Mouse (Mus musculus) CH12.LX (cell line): ENCODE data around the gene Gm37240. TPM values are rescaled to one million over a fixed set of nuclear protein-coding genes. Genes with fewer than 3 reads are reported as not detected.

Experiments
- DNase-seq: peaks from one replicate; pipeline ENCODE4 v3.0.0-alpha.2; 2013; ENCODE audit errors: extremely low read depth
- H3K27ac ChIP-seq: 2 replicates; pipeline ENCODE4 v1.5.1; 2012; ENCODE audit warnings: low read depth, mild to moderate bottlenecking, control low read depth, moderate library complexity; ENCODE audit not compliant: insufficient read depth
- H3K27me3 ChIP-seq: replicated peaks from 2 replicates; pipeline ENCODE3; 2012; ENCODE audit warnings: inconsistent platforms
- H3K36me3 ChIP-seq, 2 experiments: replicated peaks in 1 of 2; 2 replicates each; pipeline versions ENCODE3 to v1.6.1; 2012; ENCODE audit warnings: inconsistent platforms in 1 of 2, low read length in 1 of 2, mild to moderate bottlenecking in 1 of 2, mixed read lengths in 1 of 2, moderate library complexity in 1 of 2; ENCODE audit not compliant: control insufficient read depth in 1 of 2, insufficient read depth in 1 of 2
- H3K4me1 ChIP-seq, 2 experiments: 2 replicates each; pipeline ENCODE4 v1.6.1; 2012; ENCODE audit warnings: inconsistent platforms in 1 of 2, moderate library complexity in 1 of 2; ENCODE audit not compliant: insufficient read depth in 2 of 2, control insufficient read depth in 1 of 2
- H3K4me2 ChIP-seq: 2 replicates; pipeline ENCODE4 v1.6.1; 2012; ENCODE audit warnings: low read depth, mild to moderate bottlenecking, control low read depth; ENCODE audit not compliant: poor library complexity, insufficient read depth, severe bottlenecking
- H3K4me3 ChIP-seq, 3 experiments: fragments of 150-350 bp in 1 of 3; sonication (generic) in 1 of 3; replicated peaks in 1 of 3; 2 replicates each; pipeline versions ENCODE3 to v1.5.1; 2011 to 2012; ENCODE audit warnings: low read depth in 2 of 3, low read length in 2 of 3, mild to moderate bottlenecking in 2 of 3, moderate library complexity in 2 of 3, control low read depth in 1 of 3, improper control_type of control experiment in 1 of 3, inconsistent platforms in 1 of 3, mixed read lengths in 1 of 3; ENCODE audit not compliant: poor library complexity in 1 of 3
- H3K79me2 ChIP-seq: replicated peaks from 2 replicates; pipeline ENCODE4 v1.6.1; 2012; ENCODE audit warnings: mild to moderate bottlenecking, moderate library complexity; ENCODE audit not compliant: control insufficient read depth, poor library complexity, insufficient read depth, severe bottlenecking; ENCODE audit errors: extremely low read depth
- H3K9ac ChIP-seq: 2 replicates; pipeline ENCODE4 v1.6.1; 2012; ENCODE audit warnings: low read depth, mild to moderate bottlenecking, control low read depth, moderate library complexity; ENCODE audit not compliant: insufficient read depth
- H3K9me3 ChIP-seq: replicated peaks from 2 replicates; pipeline ENCODE3; 2012; ENCODE audit warnings: low read length, inconsistent platforms, mixed read lengths
- BHLHE40 ChIP-seq: IDR thresholded peaks from 2 replicates; pipeline ENCODE4 v1.6.1; 2011; ENCODE audit warnings: mild to moderate bottlenecking, low read depth, low read length, improper control_type of control experiment
- CHD1 ChIP-seq: IDR thresholded peaks from 2 replicates; pipeline ENCODE4 v1.6.1; 2012; ENCODE audit warnings: low read depth, low read length, improper control_type of control experiment, inconsistent platforms
- CHD2 ChIP-seq: IDR thresholded peaks from 2 replicates; pipeline ENCODE4 v1.6.1; 2011; ENCODE audit warnings: low read length, improper control_type of control experiment
- CTCF ChIP-seq, 2 experiments: IDR thresholded peaks in 1 of 2; conservative IDR thresholded peaks in 1 of 2; 2 replicates each; pipeline ENCODE4 v1.5.1; 2011 to 2012; ENCODE audit warnings: low read depth in 2 of 2, low read length in 2 of 2, improper control_type of control experiment in 1 of 2, inconsistent platforms in 1 of 2, mild to moderate bottlenecking in 1 of 2, moderate library complexity in 1 of 2
- EP300 ChIP-seq: IDR thresholded peaks from 2 replicates; pipeline ENCODE4 v1.6.1; 2011; ENCODE audit warnings: low read length, improper control_type of control experiment
- ETS1 ChIP-seq: conservative IDR thresholded peaks from 2 replicates; pipeline ENCODE4 v1.6.1; 2012; ENCODE audit warnings: low read depth, mild to moderate bottlenecking, inconsistent platforms, low read length, improper control_type of control experiment, moderate library complexity
- HCFC1 ChIP-seq: IDR thresholded peaks from 2 replicates; pipeline ENCODE4 v1.6.1; 2012; ENCODE audit warnings: low read depth, mild to moderate bottlenecking, inconsistent platforms, low read length, improper control_type of control experiment
- IRF4 ChIP-seq: IDR thresholded peaks from 2 replicates; pipeline ENCODE4 v1.6.1; 2014; ENCODE audit warnings: low read depth, mild to moderate bottlenecking, inconsistent platforms, low read length, improper control_type of control experiment
- JUN ChIP-seq: IDR thresholded peaks from 2 replicates; pipeline ENCODE4 v1.6.1; 2011; ENCODE audit warnings: low read depth, mild to moderate bottlenecking, low read length, improper control_type of control experiment, moderate library complexity; ENCODE audit not compliant: insufficient read depth
- JUND ChIP-seq: conservative IDR thresholded peaks from 2 replicates; pipeline ENCODE4 v1.6.1; 2011; ENCODE audit warnings: low read depth, low read length, improper control_type of control experiment
- MAFK ChIP-seq: IDR thresholded peaks from 2 replicates; pipeline ENCODE4 v1.6.1; 2011; ENCODE audit warnings: low read length, improper control_type of control experiment; ENCODE audit not compliant: insufficient replicate concordance
- MAZ ChIP-seq: IDR thresholded peaks from 2 replicates; pipeline ENCODE4 v1.6.1; 2012; ENCODE audit warnings: low read depth, mild to moderate bottlenecking, inconsistent platforms, low read length, improper control_type of control experiment, moderate library complexity
- MYC ChIP-seq: IDR thresholded peaks from 2 replicates; pipeline ENCODE4 v1.6.1; 2011; ENCODE audit warnings: low read depth, mild to moderate bottlenecking, improper control_type of control experiment, low read length
- NELFE ChIP-seq: IDR thresholded peaks from 2 replicates; pipeline ENCODE4 v1.6.1; 2011; ENCODE audit warnings: low read depth, low read length, improper control_type of control experiment
- PAX5 ChIP-seq: IDR thresholded peaks from 2 replicates; pipeline ENCODE4 v1.6.1; 2012; ENCODE audit warnings: low read length, inconsistent platforms, mixed read lengths
- SMC3 ChIP-seq: IDR thresholded peaks from 2 replicates; pipeline ENCODE4 v1.6.1; 2011; ENCODE audit warnings: low read depth, low read length, improper control_type of control experiment
- USF2 ChIP-seq: conservative IDR thresholded peaks from 2 replicates; pipeline ENCODE4 v1.6.1; 2011; ENCODE audit warnings: low read depth, low read length, improper control_type of control experiment
- ZC3H11A ChIP-seq: IDR thresholded peaks from 2 replicates; pipeline ENCODE4 v1.6.1; 2012; ENCODE audit warnings: low read depth, mild to moderate bottlenecking, inconsistent platforms, low read length, improper control_type of control experiment
- ZKSCAN1 ChIP-seq: IDR thresholded peaks from 2 replicates; pipeline ENCODE4 v1.6.1; 2012; ENCODE audit warnings: low read depth, inconsistent platforms, low read length, improper control_type of control experiment, borderline replicate concordance
- dilution Hi-C: fragments of 300-500 bp; cut with MboI; formaldehyde crosslinking; loops from 2 replicates; pipeline ENCODE4 v1.14.3; 2020; ENCODE audit warnings: low sequenced_read_pairs; ENCODE audit not compliant: extremely low pct_unique_long_range_greater_than_20kb, extremely low pct_ligation_motif_present
- in situ Hi-C: fragments of 300-500 bp; cut with MboI; formaldehyde crosslinking; loops from 3 replicates; pipeline ENCODE4 v1.14.3; 2019; ENCODE audit warnings: low sequenced_read_pairs, low pct_ligation_motif_present, low pct_unique_long_range_greater_than_20kb, mixed read lengths
- polyA plus RNA-seq: library from polyadenylated mRNA; unstranded; fragments of >175 nt; gene quantifications from 2 replicates; pipeline ENCODE4 v1.2.1, GENCODE M21; 2012; ENCODE audit warnings: low read depth; ENCODE audit not compliant: insufficient read length
- total RNA-seq, 2 experiments: library from RNA; depleted of rRNA; stranded (reverse); fragments of 300-350 nt in 1 of 2; fragments of >200 nt in 1 of 2; gene quantifications; 2 replicates each; pipeline ENCODE4 v1.2.3; 2012 to 2014

The Gm37240 gene
- total and polyA plus RNA-seq, 3 experiments = 0.08 to 0.19 (median 0.14) TPM

GRCm38 (mm10) chr3:85341103-85341860 is 546.0 kb downstream of the Gm37240 start:
- DNase-seq = no peak
- no peak overlapping the region for H3K4me2 ChIP-seq
- dilution Hi-C loops (no loop called here), in situ Hi-C loops (no loop called here)
- H3K27me3 ChIP-seq = no peaks in the 10 kb centered on the region
- TF ChIP-seq ZC3H11A (no peak), ZKSCAN1 (no peak), IRF4 (no peak), USF2 (no peak), CTCF (conservative IDR thresholded peaks at IDR 0.05 in 1 of 2, IDR thresholded peaks at IDR 0.05 in 1 of 2; ENCODE audit: low read depth in 2 of 2, low read length in 2 of 2) (no peak), MYC (no peak), NELFE (no peak), SMC3 (no peak), ETS1 (no peak), JUND (no peak), MAZ (no peak)
- H3K9ac ChIP-seq = no peak overlapping the region
- 0 out of 4 replicates have a peak, but pooled peaks cover 0 to 4% of the 10 kb centered on the region in 2 experiments for H3K4me1 ChIP-seq
- no peaks in the 10 kb centered on the region for H3K36me3 ChIP-seq
- no peak overlapping the region for H3K4me3 ChIP-seq
- no peaks in the 10 kb centered on the region for H3K9me3 ChIP-seq
- no peaks in the 10 kb centered on the region for H3K79me2 ChIP-seq
- H3K27ac ChIP-seq = no peak overlapping the region

DNA sequence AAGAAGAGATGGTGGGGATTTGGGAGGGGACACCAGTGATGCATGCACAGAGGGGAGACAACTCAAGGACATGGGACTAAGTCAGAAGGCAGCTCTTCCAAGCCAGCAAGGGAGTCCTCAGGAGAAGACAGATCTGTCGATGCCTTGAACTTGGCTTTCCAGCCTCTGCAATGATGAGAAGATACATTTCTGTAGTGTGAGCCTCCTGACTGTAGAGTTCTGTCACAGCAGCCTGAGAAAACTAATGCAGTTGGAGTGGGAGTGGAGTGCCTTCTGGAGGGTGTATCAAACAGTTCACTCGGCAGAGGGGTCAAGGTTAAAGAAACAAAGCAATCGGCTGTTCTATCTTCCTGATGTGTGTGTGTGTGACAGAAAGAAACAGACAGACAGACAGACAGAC is 546.8 kb downstream of the Gm37240 start:
- Histone ChIP-seq H3K4me1 (no peaks in the 10 kb centered on the region), H3K9ac (no peak overlapping the region), H3K79me2 (no peaks in the 10 kb centered on the region), H3K27me3 (no peaks in the 10 kb centered on the region), H3K27ac (no peak overlapping the region), H3K36me3 (no peaks in the 10 kb centered on the region), H3K4me3 (no peak overlapping the region), H3K4me2 (no peak overlapping the region), H3K9me3 (no peaks in the 10 kb centered on the region)
- dilution Hi-C loops = no loop called here
- TF ChIP-seq CHD2 (no peak), EP300 (no peak), BHLHE40 (no peak), MYC (no peak), MAZ (no peak), PAX5 (no peak), SMC3 (no peak), JUN (no peak), IRF4 (no peak), MAFK (no peak), HCFC1 (no peak), CTCF (conservative IDR thresholded peaks at IDR 0.05 in 1 of 2, IDR thresholded peaks at IDR 0.05 in 1 of 2; ENCODE audit: low read depth in 2 of 2, low read length in 2 of 2) (no peak), CHD1 (no peak)
- DNase-seq = no peak
- in situ Hi-C loops = no loop called here
